Mouse (Mus musculus): Measurements from ENCODE around the gene Coch.
"Not testable (repeated sequence)": the region's sequence is repeated elsewhere in the genome, so short reads cannot be mapped to it uniquely, and the experiment has no call there.

The Coch gene

GRCm38 (mm10) chr12:51636689-51637470, 43.7 kb downstream of the Coch start:
- no peak for DNase-seq (ENCODE audit: low read depth, low spot score)

GRCm38 (mm10) chr12:51641871-51642270, 48.7 kb downstream of the Coch start:
- DNase-seq (ENCODE audit: low read depth, low spot score), result no peak

GRCm38 (mm10) chr12:51649401-51649800, 56.3 kb downstream of the Coch start:
- DNase-seq (ENCODE audit: low read depth, low spot score), result not testable (repeated sequence)

Measured in A20 (cell line).